Mouse (Mus musculus): Measurements from ENCODE around the gene Wdr53.
"Not testable (repeated sequence)": the region's sequence is repeated elsewhere in the genome, so short reads cannot be mapped to it uniquely, and the experiment has no call there.

Wdr53 gene

DNA sequence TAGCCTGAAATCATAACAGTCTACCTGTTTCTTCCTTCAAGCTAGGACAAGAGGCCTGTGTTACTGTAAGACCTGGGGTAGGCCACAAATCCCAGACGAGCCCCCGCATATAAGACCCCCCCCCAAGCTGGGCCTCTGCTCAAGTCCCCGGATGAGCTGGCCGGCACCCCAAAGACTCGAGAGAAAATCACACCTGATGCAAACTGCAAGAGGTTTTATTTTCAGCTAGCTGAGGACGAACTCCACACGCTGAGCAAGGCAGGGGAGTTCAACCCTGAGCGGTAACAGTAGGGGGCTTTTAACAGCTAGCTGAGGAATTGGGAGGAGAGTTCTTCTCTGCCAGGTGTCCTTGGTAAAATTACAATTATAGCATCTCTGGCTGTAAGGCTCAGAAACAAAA, 33.2 kb downstream of the Wdr53 start:
- DNase-seq = no peak

DNA sequence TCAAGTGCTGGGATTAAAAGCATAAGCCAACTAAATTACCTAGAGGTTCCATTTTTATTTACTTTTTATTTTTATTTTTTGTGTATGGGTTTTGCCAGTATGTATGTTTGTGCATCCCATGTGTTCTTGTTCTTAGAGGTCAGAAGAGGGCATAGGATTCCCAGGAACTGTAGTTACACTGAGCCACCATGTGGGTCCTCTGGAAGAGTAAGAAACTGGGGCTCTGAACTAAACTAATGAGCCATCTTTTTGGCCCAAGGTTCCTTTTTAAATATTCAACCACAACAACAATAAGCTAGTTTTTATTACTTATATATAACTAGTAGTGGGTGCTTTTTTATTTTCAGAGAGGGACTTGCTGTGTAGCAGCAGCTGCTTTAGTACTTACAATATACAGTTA, 35.6 kb downstream of the Wdr53 start:
- no peak for DNase-seq

DNA sequence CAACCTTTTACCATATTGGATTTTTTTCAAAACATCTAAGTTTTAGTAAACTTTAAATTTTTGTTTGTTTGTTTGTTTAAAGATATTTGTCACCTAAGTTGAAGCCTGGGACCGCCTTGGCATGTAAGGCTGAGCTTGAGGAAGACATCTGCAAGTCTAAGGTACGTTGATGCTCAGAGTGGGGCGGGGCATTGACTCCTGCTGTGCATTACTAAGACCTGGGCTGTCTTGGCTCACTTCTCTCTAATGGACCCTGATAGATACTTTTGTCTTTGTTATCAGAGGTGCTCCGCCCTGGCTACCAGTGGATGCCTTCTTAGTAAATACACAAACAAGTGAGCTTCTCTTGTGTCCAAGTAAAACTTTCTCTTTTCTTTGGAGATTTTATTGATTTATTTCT, 44.8 kb downstream of the Wdr53 start:
- no peak for DNase-seq

DNA sequence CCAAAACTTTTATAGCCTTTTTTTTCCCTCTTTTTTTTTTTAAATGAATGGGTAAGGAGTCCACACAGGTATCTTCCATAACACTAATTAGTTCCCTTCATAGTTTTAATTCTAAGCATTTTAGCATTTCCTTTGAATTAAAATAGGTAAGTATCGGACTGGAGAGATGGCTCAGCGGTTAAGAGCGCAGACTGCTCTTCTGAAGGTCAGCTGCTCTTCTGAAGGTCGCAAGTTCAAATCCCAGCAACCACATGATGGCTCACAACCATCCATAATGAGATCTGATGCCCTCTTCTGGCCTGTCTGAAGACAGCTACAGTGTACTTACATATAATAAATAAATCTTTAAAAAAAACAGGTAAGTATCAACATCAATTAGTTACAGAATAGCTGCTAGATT, 52.6 kb downstream of the Wdr53 start:
- not testable (repeated sequence) for DNase-seq

DNA sequence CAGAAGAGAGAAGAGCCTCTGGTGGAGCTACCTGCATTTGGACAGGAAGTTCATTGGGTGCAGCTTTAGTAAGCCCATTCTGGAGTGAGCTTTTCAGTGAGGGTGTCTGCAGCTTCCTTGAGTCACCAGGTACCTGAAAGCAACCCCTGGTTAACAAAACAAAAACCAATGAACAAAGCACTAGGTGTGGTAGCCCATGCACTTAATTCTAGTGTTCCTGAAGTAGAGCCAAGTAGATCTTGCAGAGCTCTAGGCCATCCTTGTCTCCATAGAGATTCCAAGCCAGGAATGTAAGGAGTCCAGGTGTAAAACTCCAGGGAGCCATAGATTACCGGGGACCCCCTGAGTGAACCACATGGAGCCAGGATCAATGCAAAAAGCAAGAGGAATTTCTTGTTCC, 56.0 kb downstream of the Wdr53 start:
- DNase-seq = no peak

DNA sequence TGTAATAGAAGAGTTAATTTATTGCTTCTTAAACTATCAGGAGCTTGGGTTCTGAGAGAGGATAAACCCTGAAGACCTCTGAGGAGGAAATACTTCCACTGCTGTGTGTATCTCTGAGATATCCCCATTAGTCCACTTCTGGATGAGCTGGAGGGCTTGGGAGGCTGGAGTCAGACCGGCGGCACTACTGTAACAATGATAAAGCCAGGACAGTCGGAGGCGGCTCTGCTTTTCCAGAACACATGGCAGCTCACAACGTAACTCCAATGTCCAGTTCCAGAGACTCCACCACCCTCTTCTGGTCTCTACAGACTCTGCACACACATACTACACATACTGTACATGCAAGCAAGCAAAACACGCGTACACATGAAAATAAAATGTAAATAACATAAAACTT, 56.9 kb downstream of the Wdr53 start:
- no peak for DNase-seq
